Mouse (Mus musculus) liver, adult 2 months (tissue): ENCODE measurements around the gene Lama1.

Experiments used
- CTCF ChIP-seq: fragments of 200-500 bp; IDR thresholded peaks from 2 replicates; pipeline ENCODE4 v1.5.1; 2011; ENCODE audit warnings: low read depth, low read length, control low read depth
- POLR2A ChIP-seq: fragments of 200-500 bp; IDR thresholded peaks from 2 replicates; pipeline ENCODE4 v1.6.1; 2011; ENCODE audit warnings: low read length, control low read depth; ENCODE audit not compliant: insufficient read depth; ENCODE audit errors: extremely low read depth

DNA sequence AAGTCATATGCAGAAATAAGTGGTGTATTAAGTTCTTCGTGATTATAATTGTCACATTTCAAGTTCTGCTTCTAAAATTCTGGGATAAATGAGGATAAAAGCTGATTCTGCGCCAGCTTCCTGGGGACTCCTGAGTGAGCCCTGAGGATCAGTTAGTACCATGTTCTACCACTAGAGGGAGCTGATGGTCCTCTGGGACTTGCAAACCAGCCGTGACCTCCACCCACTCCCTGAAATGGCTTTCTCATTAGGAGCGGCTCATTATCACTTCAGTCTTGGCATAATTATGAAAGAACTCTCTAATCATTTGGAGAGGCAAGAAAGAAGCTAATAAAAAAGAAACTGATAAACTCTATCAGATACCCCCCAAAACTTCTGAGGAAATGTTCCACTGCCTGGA, 45.6 kb upstream of the Lama1 start:
- no peak for TF ChIP-seq POLR2A
- TF ChIP-seq CTCF: peak; percentile 82
